Mouse (Mus musculus): ENCODE measurements around the gene Hoga1. TPM values are rescaled to one million over a fixed set of nuclear protein-coding genes. Genes with fewer than 3 reads are reported as not detected.

Gene Hoga1
- polyA plus RNA-seq, 2 experiments, result 2.4 to 3.7 TPM

DNA sequence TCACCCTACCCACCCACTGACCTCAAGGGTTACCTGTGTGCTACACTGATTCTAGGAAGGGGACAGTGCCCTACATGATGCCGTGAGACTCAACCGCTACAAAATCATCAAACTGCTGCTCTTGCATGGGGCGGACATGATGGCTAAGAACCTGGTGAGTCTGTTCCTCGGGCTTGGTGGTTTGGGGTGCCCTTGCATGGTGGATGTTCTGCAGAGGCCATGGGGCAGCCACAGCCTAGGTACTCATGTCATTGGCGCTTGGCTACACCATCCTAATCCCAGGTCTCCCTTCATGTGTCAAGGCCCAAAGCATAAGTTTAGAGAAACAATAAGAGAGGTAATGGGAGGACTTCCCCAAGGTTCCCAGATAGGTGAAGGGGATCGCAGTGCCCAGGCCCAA, 1.4 kb upstream of the Hoga1 start:
- no peaks in the 10 kb centered on the region for H3K36me3 ChIP-seq (ENCODE audit: control insufficient read depth, insufficient read depth, low read length)
- H3K9ac ChIP-seq (ENCODE audit: low read depth, low read length, severe bottlenecking), result no peak overlapping the region
- H3K27ac ChIP-seq (replicated peaks; ENCODE audit: low read depth, low read length), result no peak overlapping the region
- DNase-seq (ENCODE audit: low spot score), result no peak
- no peak overlapping the region for H3K4me3 ChIP-seq (replicated peaks; ENCODE audit: low read length)
- no peak for TF ChIP-seq POLR2A (IDR thresholded peaks at IDR 0.05; ENCODE audit: borderline replicate concordance, extremely low read depth, insufficient read depth, insufficient read length)
- ATAC-seq (ENCODE audit: low FRiP score, low read depth), result no peak
- no peaks in the 10 kb centered on the region for H3K9me3 ChIP-seq (ENCODE audit: control insufficient read depth, low read length)
- H3K4me2 ChIP-seq (replicated peaks; ENCODE audit: low read depth, low read length, severe bottlenecking), result no peak overlapping the region
- peaks cover 5% of the 10 kb centered on the region for H3K4me1 ChIP-seq (ENCODE audit: control insufficient read depth, insufficient read depth, low read length)
- 97% methylated on average over 6 of the region's 6 CpGs for WGBS
- no peaks in the 10 kb centered on the region for H3K27me3 ChIP-seq (ENCODE audit: control insufficient read depth, insufficient read depth, low read length)

DNA sequence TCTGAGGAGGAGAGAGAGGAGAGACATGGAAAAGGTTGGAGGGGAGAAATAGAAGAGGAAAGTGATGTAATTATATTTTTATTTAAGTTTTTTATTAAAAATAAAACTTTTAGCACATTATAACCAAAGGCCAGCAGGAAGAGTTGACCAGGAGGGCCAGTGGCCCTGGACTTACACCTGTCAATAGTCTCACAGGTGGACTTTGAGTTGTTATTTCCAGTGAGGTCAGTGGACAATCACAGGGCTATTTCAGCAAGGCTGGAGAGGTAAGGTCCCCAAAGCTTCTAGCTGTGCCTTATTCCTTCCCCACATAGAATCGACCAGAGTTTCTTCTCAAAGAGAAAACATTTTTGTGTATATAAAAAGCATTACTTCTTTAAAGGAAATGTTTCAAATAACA, 4.8 kb downstream of the Hoga1 start:
- 70% methylated on average over 1 of the region's 1 CpGs for WGBS

DNA sequence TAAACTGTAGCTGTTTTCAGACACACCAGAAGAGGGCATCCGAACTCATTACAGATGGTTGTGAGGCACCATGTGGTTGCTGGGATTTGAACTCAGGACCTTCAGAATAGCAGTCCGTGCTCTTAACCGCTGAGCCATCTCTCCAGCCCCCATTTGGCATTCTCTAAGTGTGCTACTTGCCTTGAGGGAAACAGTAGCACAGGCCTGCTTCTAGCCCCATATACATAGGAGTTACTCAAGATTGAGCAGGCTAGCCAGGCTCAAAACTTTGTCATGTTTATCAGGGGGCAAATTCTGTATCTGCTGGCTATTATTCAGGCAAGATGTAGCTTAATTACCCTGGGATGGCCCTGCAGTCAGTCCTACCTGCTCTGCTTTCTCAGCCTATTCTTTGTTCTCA, 5.9 kb downstream of the Hoga1 start:
- DNase-seq (ENCODE audit: low spot score), result no peak
- Histone ChIP-seq H3K27ac (replicated peaks; ENCODE audit: low read depth, low read length) (no peak overlapping the region), H3K4me2 (replicated peaks; ENCODE audit: low read depth, low read length, severe bottlenecking) (no peak overlapping the region), H3K9me3 (ENCODE audit: control insufficient read depth, low read length) (no peaks in the 10 kb centered on the region), H3K9ac (ENCODE audit: low read depth, low read length, severe bottlenecking) (no peak overlapping the region), H3K36me3 (ENCODE audit: control insufficient read depth, insufficient read depth, low read length) (no peaks in the 10 kb centered on the region), H3K27me3 (ENCODE audit: control insufficient read depth, insufficient read depth, low read length) (no peaks in the 10 kb centered on the region), H3K4me1 (ENCODE audit: control insufficient read depth, insufficient read depth, low read length) (no peaks in the 10 kb centered on the region), H3K4me3 (replicated peaks; ENCODE audit: low read length) (no peak overlapping the region)
- TF ChIP-seq POLR2A (IDR thresholded peaks at IDR 0.05; ENCODE audit: borderline replicate concordance, extremely low read depth, insufficient read depth, insufficient read length), result no peak
- 92% methylated on average over 3 of the region's 3 CpGs for WGBS
- ATAC-seq (ENCODE audit: low FRiP score, low read depth), result no peak

More for the DNA sequence above, 4.8 kb downstream of the Hoga1 start:
- Histone ChIP-seq H3K36me3 (ENCODE audit: control insufficient read depth, insufficient read depth, low read length) (no peaks in the 10 kb centered on the region), H3K4me2 (replicated peaks; ENCODE audit: low read depth, low read length, severe bottlenecking) (no peak overlapping the region), H3K9me3 (ENCODE audit: control insufficient read depth, low read length) (no peaks in the 10 kb centered on the region), H3K4me3 (replicated peaks; ENCODE audit: low read length) (no peak overlapping the region), H3K27me3 (ENCODE audit: control insufficient read depth, insufficient read depth, low read length) (no peaks in the 10 kb centered on the region), H3K9ac (ENCODE audit: low read depth, low read length, severe bottlenecking) (no peak overlapping the region), H3K4me1 (ENCODE audit: control insufficient read depth, insufficient read depth, low read length) (peaks cover 5% of the 10 kb centered on the region), H3K27ac (replicated peaks; ENCODE audit: low read depth, low read length) (no peak overlapping the region)
- ATAC-seq (ENCODE audit: low FRiP score, low read depth) (no peak), DNase-seq (ENCODE audit: low spot score) (no peak)
- no peak for TF ChIP-seq POLR2A (IDR thresholded peaks at IDR 0.05; ENCODE audit: borderline replicate concordance, extremely low read depth, insufficient read depth, insufficient read length)

DNA sequence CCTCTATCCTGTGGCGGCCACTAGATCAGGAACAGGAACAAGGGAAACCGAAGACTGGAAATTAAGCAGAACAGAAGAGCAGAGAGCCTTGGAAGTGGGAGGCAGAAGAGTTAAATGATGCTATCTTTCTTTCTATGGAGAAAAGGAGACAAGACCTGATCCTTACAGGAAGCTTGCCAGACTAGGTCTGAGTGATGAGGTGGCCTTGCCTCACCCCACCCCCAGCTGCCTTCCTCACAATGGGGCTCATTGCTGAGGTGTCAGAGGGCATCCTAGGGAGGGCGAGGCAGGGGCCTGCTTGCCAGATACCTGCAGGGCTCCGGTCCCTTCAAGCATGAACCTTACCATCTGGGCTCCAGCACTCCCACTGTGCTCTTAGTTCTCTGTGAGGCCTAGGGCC, 6.5 kb downstream of the Hoga1 start, which contains the start of gene 4933411K16Rik:
TSS of gene 4933411K16Rik (plus strand) at position 301 of the 400 bp plus-strand sequence.
- 79% methylated on average over 4 of the region's 4 CpGs for WGBS
- H3K36me3 ChIP-seq (ENCODE audit: control insufficient read depth, insufficient read depth, low read length), result no peaks in the 10 kb centered on the region
- H3K4me1 ChIP-seq (ENCODE audit: control insufficient read depth, insufficient read depth, low read length), result no peaks in the 10 kb centered on the region
- H3K9ac ChIP-seq (ENCODE audit: low read depth, low read length, severe bottlenecking), result no peak within 1 kb of the TSS
- DNase-seq (ENCODE audit: low spot score) (no peak), ATAC-seq (ENCODE audit: low FRiP score, low read depth) (no peak)
- H3K9me3 ChIP-seq (ENCODE audit: control insufficient read depth, low read length), result no peaks in the 10 kb centered on the region
- H3K4me2 ChIP-seq (replicated peaks; ENCODE audit: low read depth, low read length, severe bottlenecking), result no peak within 1 kb of the TSS
- H3K27me3 ChIP-seq (ENCODE audit: control insufficient read depth, insufficient read depth, low read length), result no peaks in the 10 kb centered on the region
- no peak within 1 kb of the TSS for H3K27ac ChIP-seq (replicated peaks; ENCODE audit: low read depth, low read length)
- no peak within 1 kb of the TSS for H3K4me3 ChIP-seq (replicated peaks; ENCODE audit: low read length)
- no peak for TF ChIP-seq POLR2A (IDR thresholded peaks at IDR 0.05; ENCODE audit: borderline replicate concordance, extremely low read depth, insufficient read depth, insufficient read length)

DNA sequence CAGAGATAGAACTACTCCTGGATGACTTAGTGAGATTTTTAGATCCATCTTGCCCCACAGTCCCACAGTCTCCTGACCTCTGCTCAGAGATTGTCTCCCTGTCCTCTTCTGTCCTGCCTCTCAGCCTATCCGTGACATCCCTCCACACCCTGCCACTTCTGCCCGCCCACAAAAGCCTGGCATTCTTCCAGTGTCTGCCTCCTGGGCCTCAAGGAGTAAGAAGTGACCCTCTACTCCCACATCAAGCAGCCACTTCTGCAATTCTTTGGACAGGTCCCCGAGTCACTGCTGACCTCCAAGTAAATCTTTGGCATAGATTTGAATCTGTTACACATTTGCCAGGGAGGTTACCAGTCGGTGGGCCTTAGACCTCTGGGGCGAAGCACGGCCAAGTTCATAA, 8.8 kb downstream of the Hoga1 start:
- TF ChIP-seq POLR2A (IDR thresholded peaks at IDR 0.05; ENCODE audit: borderline replicate concordance, extremely low read depth, insufficient read depth, insufficient read length), result no peak

DNA sequence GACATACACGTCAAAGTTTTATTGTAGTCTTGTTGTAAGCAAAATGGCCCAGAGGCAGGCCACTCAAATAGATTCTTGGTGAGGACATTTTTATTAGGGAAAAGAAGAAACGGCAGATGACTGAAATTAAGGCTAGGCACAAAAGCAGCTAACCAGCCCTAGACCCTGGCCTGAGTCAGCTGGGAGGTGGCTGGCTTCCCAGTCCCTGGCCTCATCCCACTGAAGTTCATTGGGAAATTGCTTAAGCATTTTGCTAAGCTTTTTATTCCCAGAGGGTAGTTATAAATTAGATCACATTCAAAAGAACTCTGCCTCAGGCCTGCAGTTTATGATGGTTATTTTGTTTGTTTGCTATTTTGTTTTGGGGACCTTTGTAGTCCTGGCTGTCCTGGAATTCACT, 10.5 kb downstream of the Hoga1 start:
- DNase-seq (ENCODE audit: low spot score) (no peak), ATAC-seq (ENCODE audit: low FRiP score, low read depth) (no peak)
- TF ChIP-seq POLR2A (IDR thresholded peaks at IDR 0.05; ENCODE audit: borderline replicate concordance, extremely low read depth, insufficient read depth, insufficient read length), result no peak
- Histone ChIP-seq H3K4me3 (replicated peaks; ENCODE audit: low read length) (no peak overlapping the region), H3K27ac (replicated peaks; ENCODE audit: low read depth, low read length) (no peak overlapping the region), H3K9me3 (ENCODE audit: control insufficient read depth, low read length) (no peaks in the 10 kb centered on the region), H3K4me1 (ENCODE audit: control insufficient read depth, insufficient read depth, low read length) (no peaks in the 10 kb centered on the region), H3K9ac (ENCODE audit: low read depth, low read length, severe bottlenecking) (no peak overlapping the region), H3K4me2 (replicated peaks; ENCODE audit: low read depth, low read length, severe bottlenecking) (no peak overlapping the region), H3K36me3 (ENCODE audit: control insufficient read depth, insufficient read depth, low read length) (no peaks in the 10 kb centered on the region), H3K27me3 (ENCODE audit: control insufficient read depth, insufficient read depth, low read length) (no peaks in the 10 kb centered on the region)
- WGBS, result 45% methylated on average over 2 of the region's 2 CpGs

More for the DNA sequence above, 8.8 kb downstream of the Hoga1 start:
- H3K4me3 ChIP-seq (replicated peaks; ENCODE audit: low read length), result no peak overlapping the region
- no peak for DNase-seq (ENCODE audit: low spot score)
- 88% methylated on average over 6 of the region's 6 CpGs for WGBS
- ATAC-seq (ENCODE audit: low FRiP score, low read depth), result no peak
- H3K27me3 ChIP-seq (ENCODE audit: control insufficient read depth, insufficient read depth, low read length), result no peaks in the 10 kb centered on the region
- H3K36me3 ChIP-seq (ENCODE audit: control insufficient read depth, insufficient read depth, low read length), result no peaks in the 10 kb centered on the region
- no peaks in the 10 kb centered on the region for H3K4me1 ChIP-seq (ENCODE audit: control insufficient read depth, insufficient read depth, low read length)
- H3K9ac ChIP-seq (ENCODE audit: low read depth, low read length, severe bottlenecking), result no peak overlapping the region
- H3K27ac ChIP-seq (replicated peaks; ENCODE audit: low read depth, low read length), result no peak overlapping the region
- no peaks in the 10 kb centered on the region for H3K9me3 ChIP-seq (ENCODE audit: control insufficient read depth, low read length)
- H3K4me2 ChIP-seq (replicated peaks; ENCODE audit: low read depth, low read length, severe bottlenecking), result no peak overlapping the region
